Mouse (Mus musculus): Measurements from ENCODE around the gene Zfp428. TPM values are rescaled to one million over a fixed set of nuclear protein-coding genes. Genes with fewer than 3 reads are reported as not detected.
A peak's percentile ranks its signal among the peaks of the same experiment; 100 is the strongest.

The Zfp428 gene
- polyA plus RNA-seq, 2 experiments = 29.6 to 67.8 TPM

DNA sequence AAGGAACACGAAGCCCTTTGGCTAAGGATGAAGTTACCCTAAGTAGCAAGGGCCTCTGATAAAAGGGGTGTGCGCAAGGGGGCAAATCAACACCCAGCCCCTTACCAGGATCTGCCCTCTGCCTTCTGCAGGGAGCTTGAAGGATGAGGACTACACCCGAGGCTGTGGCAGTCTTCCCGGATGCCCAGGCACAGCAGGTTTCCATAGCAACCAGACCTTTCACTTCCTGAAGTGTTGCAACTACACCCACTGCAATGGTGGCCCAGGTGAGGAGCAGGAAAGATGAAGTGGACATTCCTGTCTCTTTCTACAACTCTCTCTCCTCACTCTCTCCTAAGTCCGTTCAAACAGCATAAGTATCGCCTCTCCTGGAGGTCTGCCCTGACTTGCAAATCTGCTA lies 34.4 kb upstream of the Zfp428 start:
- Histone ChIP-seq H3K27me3 (ENCODE audit: control insufficient read depth, insufficient read depth, low read length) (no peaks in the 10 kb centered on the region), H3K9ac (ENCODE audit: low read depth, low read length, severe bottlenecking) (no peak overlapping the region), H3K4me1 (ENCODE audit: control insufficient read depth, insufficient read depth, low read length) (no peaks in the 10 kb centered on the region), H3K9me3 (ENCODE audit: control insufficient read depth, low read length) (no peaks in the 10 kb centered on the region), H3K4me3 (replicated peaks; ENCODE audit: low read length) (no peak overlapping the region), H3K36me3 (ENCODE audit: control insufficient read depth, insufficient read depth, low read length) (no peaks in the 10 kb centered on the region), H3K4me2 (replicated peaks; ENCODE audit: low read depth, low read length, severe bottlenecking) (no peak overlapping the region), H3K27ac (replicated peaks; ENCODE audit: low read depth, low read length) (no peak overlapping the region)
- DNase-seq (ENCODE audit: low spot score) = no peak
- TF ChIP-seq POLR2A (IDR thresholded peaks at IDR 0.05; ENCODE audit: borderline replicate concordance, extremely low read depth, insufficient read depth, insufficient read length) = no peak
- no peak for ATAC-seq (ENCODE audit: low FRiP score, low read depth)
- 72% methylated on average over 6 of the region's 6 CpGs for WGBS

DNA sequence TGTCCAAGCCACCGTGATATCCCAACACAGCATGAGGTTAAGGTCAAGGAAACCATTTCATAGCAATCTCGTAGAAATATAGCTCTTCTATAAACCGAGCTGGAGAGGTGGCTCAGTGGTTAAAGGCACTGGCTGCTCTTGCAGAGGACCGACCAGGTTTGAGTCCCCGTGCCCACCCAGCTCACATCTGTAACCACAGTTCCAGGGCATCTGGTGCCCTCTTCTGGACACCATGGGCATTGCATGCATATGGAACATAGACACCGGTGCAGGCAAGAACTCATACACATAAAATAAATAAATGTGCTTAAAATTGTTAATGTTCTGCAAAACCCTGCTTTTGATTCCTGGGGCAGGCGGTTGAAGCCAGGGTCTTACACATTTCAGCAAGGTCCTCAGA lies 33.9 kb upstream of the Zfp428 start:
- TF ChIP-seq POLR2A (IDR thresholded peaks at IDR 0.05; ENCODE audit: borderline replicate concordance, extremely low read depth, insufficient read depth, insufficient read length) = no peak
- no peak for ATAC-seq (ENCODE audit: low FRiP score, low read depth)
- DNase-seq (ENCODE audit: low spot score) = no peak

DNA sequence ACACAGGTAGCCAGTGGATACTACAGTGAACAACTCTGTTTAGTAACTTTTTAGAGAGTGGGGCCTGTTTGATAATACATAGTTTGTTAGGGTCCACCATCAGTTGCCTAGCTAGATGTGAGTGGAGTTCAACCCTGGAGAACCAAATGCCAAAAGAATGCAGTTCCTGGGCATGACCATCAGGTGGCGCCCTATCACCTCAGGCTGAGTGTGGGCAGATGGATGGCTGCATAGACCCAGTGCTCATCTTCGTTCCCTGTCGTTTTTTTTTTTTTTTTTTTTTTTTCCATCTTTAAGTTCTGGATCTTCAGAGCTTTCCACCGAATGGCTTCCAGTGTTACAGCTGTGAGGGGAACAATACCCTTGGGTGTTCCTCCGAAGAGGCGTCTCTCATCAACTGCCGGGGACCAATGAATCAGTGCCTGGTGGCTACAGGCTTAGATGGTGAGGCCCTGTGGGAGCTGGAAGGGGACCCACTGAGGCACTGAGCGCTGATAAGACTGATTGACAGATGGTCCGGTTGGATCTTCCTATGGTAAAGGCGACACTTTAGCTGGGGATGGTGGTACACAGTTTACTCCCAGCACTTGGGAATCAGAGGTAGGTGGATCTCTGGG lies 32.8 kb upstream of the Zfp428 start:
- no peaks in the 10 kb centered on the region for H3K4me1 ChIP-seq (ENCODE audit: control insufficient read depth, insufficient read depth, low read length)
- DNase-seq (ENCODE audit: low spot score) = peak; percentile 35
- H3K9ac ChIP-seq (ENCODE audit: low read depth, low read length, severe bottlenecking) = no peak overlapping the region
- no peaks in the 10 kb centered on the region for H3K9me3 ChIP-seq (ENCODE audit: control insufficient read depth, low read length)
- no peak overlapping the region for H3K4me3 ChIP-seq (replicated peaks; ENCODE audit: low read length)
- H3K27ac ChIP-seq (replicated peaks; ENCODE audit: low read depth, low read length) = no peak overlapping the region
- H3K36me3 ChIP-seq (ENCODE audit: control insufficient read depth, insufficient read depth, low read length) = no peaks in the 10 kb centered on the region
- WGBS = 58% methylated on average over 10 of the region's 10 CpGs
- H3K27me3 ChIP-seq (ENCODE audit: control insufficient read depth, insufficient read depth, low read length) = no peaks in the 10 kb centered on the region
- TF ChIP-seq POLR2A (IDR thresholded peaks at IDR 0.05; ENCODE audit: borderline replicate concordance, extremely low read depth, insufficient read depth, insufficient read length) = no peak
- H3K4me2 ChIP-seq (replicated peaks; ENCODE audit: low read depth, low read length, severe bottlenecking) = no peak overlapping the region
- ATAC-seq (ENCODE audit: low FRiP score, low read depth) = 0 out of 2 replicates have a peak, but pooled peaks have one; percentile 30

More for the DNA sequence above, 33.9 kb upstream of the Zfp428 start:
- H3K4me2 ChIP-seq (replicated peaks; ENCODE audit: low read depth, low read length, severe bottlenecking) = no peak overlapping the region
- H3K4me3 ChIP-seq (replicated peaks; ENCODE audit: low read length) = no peak overlapping the region
- H3K27me3 ChIP-seq (ENCODE audit: control insufficient read depth, insufficient read depth, low read length) = no peaks in the 10 kb centered on the region
- no peak overlapping the region for H3K9ac ChIP-seq (ENCODE audit: low read depth, low read length, severe bottlenecking)
- no peaks in the 10 kb centered on the region for H3K36me3 ChIP-seq (ENCODE audit: control insufficient read depth, insufficient read depth, low read length)
- no peaks in the 10 kb centered on the region for H3K4me1 ChIP-seq (ENCODE audit: control insufficient read depth, insufficient read depth, low read length)
- no peaks in the 10 kb centered on the region for H3K9me3 ChIP-seq (ENCODE audit: control insufficient read depth, low read length)
- no peak overlapping the region for H3K27ac ChIP-seq (replicated peaks; ENCODE audit: low read depth, low read length)
- WGBS = 70% methylated on average over 7 of the region's 7 CpGs

DNA sequence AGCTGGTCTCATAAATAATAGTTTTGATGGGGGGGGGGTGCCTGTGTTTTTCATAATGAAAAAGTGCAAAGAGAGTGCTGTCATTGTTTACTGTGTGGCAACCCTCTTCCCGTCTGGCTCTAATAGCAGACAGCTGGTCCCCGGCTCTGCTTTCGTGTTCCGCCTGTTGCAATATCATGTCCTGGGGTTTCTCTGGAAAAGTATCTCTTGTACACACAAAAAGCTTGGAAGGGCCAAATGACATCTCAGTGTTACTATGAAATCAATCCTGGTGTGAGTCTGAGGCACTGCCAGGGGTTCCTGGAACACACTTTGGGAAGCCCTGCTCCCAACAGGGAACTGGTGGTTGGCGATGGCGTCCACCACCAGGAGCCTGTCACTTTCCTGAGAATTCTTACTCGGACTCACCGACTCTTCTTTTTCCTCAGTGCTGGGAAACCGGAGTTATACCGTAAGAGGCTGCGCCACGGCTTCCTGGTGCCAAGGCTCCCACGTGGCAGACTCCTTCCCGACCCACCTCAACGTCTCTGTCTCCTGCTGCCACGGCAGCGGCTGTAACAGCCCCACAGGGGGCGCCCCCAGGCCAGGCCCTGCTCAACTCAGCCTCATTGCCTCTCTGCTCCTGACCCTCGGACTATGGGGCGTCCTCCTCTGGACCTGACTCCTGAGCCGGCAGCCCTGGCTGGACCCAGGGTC lies 31.8 kb upstream of the Zfp428 start:
- Histone ChIP-seq H3K9me3 (ENCODE audit: control insufficient read depth, low read length) (no peaks in the 10 kb centered on the region), H3K27ac (replicated peaks; ENCODE audit: low read depth, low read length) (no peak overlapping the region), H3K27me3 (ENCODE audit: control insufficient read depth, insufficient read depth, low read length) (no peaks in the 10 kb centered on the region), H3K4me3 (replicated peaks; ENCODE audit: low read length) (no peak overlapping the region), H3K4me1 (ENCODE audit: control insufficient read depth, insufficient read depth, low read length) (no peaks in the 10 kb centered on the region), H3K36me3 (ENCODE audit: control insufficient read depth, insufficient read depth, low read length) (no peaks in the 10 kb centered on the region), H3K9ac (ENCODE audit: low read depth, low read length, severe bottlenecking) (no peak overlapping the region), H3K4me2 (replicated peaks; ENCODE audit: low read depth, low read length, severe bottlenecking) (0 out of 2 replicates have a peak overlapping the region, but pooled peaks have one; percentile 2)
- WGBS = 40% methylated on average over 20 of the region's 21 CpGs
- no peak for ATAC-seq (ENCODE audit: low FRiP score, low read depth)
- TF ChIP-seq POLR2A (IDR thresholded peaks at IDR 0.05; ENCODE audit: borderline replicate concordance, extremely low read depth, insufficient read depth, insufficient read length) = no peak
- DNase-seq (ENCODE audit: low spot score) = no peak

DNA sequence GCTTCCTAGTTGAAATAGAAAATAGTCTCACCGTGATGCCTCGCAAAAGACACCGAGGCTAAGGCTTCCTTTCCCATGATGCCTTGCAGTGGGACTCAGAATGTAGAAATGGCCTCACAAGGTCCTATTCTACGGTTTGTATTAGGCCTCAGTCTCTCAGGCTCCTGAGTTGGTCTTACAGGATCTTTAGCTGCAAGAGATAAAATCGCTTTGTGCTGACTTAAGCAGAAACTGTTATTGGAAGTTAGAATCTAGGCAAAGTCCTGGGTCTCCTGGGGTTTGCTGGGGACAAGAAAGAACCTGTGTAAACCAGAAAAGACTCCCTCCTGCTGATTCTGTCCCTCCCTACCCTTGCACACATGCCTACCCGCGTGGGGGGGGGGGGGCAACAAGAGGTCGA lies 30.5 kb upstream of the Zfp428 start:
- Histone ChIP-seq H3K4me2 (replicated peaks; ENCODE audit: low read depth, low read length, severe bottlenecking) (no peak overlapping the region), H3K9ac (ENCODE audit: low read depth, low read length, severe bottlenecking) (no peak overlapping the region), H3K27ac (replicated peaks; ENCODE audit: low read depth, low read length) (no peak overlapping the region), H3K4me3 (replicated peaks; ENCODE audit: low read length) (no peak overlapping the region), H3K27me3 (ENCODE audit: control insufficient read depth, insufficient read depth, low read length) (0 out of 2 replicates have a peak, but pooled peaks cover 2% of the 10 kb centered on the region), H3K9me3 (ENCODE audit: control insufficient read depth, low read length) (no peaks in the 10 kb centered on the region), H3K4me1 (ENCODE audit: control insufficient read depth, insufficient read depth, low read length) (no peaks in the 10 kb centered on the region), H3K36me3 (ENCODE audit: control insufficient read depth, insufficient read depth, low read length) (no peaks in the 10 kb centered on the region)
- TF ChIP-seq POLR2A (IDR thresholded peaks at IDR 0.05; ENCODE audit: borderline replicate concordance, extremely low read depth, insufficient read depth, insufficient read length) = no peak
- WGBS = 83% methylated on average over 8 of the region's 8 CpGs
- no peak for DNase-seq (ENCODE audit: low spot score)
- ATAC-seq (ENCODE audit: low FRiP score, low read depth) = no peak

Data from limb, embryonic 14.5 days (tissue).